Mouse (Mus musculus): Measurements from ENCODE around the gene Bcas2. TPM values are rescaled to one million over a fixed set of nuclear protein-coding genes. Genes with fewer than 3 reads are reported as not detected.
"Not testable (repeated sequence)": the region's sequence is repeated elsewhere in the genome, so short reads cannot be mapped to it uniquely, and the experiment has no call there.

Bcas2 gene
- total RNA-seq, 4 experiments from 2014 or later: 60.2 to 73.7 (median 70.6) TPM

DNA sequence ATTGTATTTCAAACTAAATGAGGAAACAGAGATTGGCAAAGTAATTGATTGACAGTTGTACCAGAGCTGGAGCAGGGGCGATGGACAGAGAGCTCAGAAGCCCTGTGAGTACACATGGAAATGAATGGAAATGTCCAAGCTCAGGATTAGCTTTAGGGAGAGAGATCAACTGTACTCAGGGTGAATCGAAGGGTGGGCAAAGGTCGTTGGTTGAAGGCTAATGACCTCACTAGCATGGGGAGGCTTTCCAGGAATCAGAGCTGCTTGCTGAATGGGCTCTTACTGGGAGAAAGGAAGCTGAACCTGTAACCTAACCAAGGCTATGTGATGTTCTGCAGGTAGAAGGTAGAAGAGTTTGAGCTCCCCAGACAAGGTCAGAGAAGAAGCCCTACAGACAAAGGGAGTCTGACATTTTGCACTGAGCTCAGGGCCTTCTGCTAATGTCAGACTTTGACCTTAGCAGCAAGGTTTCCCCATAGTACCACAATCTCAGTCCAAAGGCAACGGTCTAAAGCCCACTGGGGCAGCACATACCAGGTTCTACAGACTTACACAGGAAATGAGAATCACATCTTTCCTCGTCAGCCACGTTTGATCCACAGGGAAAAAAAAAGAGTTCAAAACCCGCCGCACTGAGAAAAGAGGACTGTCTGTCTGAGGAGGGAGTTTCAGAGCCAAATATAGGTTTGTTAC lies 43.3 kb downstream of the Bcas2 start:
- DNase-seq (ENCODE audit: low spot score in 2 of 2): no peak

GRCm38 (mm10) chr3:103215399-103215798 lies 43.9 kb downstream of the Bcas2 start:
- not testable (repeated sequence) for DNase-seq (ENCODE audit: low spot score in 2 of 2)

- DNase-seq (ENCODE audit: low spot score in 2 of 2): no peak
Observed at GRCm38 (mm10) chr3:103221435-103221834, 50.0 kb downstream of the Bcas2 start.

- no peak for DNase-seq (ENCODE audit: low spot score in 2 of 2)
Observed at GRCm38 (mm10) chr3:103223752-103224151, 52.3 kb downstream of the Bcas2 start.

GRCm38 (mm10) chr3:103224231-103224765 lies 52.8 kb downstream of the Bcas2 start:
- no peak for DNase-seq (ENCODE audit: low spot score in 2 of 2)

DNA sequence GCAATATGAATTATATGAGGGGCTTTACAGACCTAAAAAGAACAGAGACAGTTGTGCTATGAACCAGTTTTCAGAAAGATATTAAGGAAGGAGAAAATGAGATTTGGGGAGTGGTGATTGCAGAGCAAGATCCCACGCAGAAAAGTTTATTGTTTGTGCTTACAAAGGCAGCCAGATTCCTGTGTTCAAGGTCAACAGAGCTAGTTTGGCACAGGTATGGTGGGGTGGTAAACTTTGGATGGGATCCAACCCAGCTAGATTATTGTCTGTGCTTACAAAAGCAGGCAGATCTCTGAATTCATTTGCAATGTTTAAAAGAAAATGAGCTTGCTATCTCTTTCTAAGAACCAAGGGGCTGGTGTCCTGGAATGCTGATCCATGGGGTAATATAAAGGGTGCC lies 56.3 kb downstream of the Bcas2 start:
- DNase-seq (ENCODE audit: low spot score in 2 of 2): no peak

Other genes starting within 250 kb of the Bcas2 start
- gene Sycp1, start 235.6 kb upstream of the Bcas2 start, total RNA-seq (2022): not detected
- not detected for gene Nr1h5, start 207.5 kb upstream of the Bcas2 start, total RNA-seq (2022)
- 10 to 100 TPM; 54.7 to 65.9 (median 59.8) TPM for gene Sike1, start 175.9 kb upstream of the Bcas2 start, total RNA-seq (2022)
- 100 to 1,000 TPM; 242 to 273 (median 261) TPM for gene Csde1, start 151.2 kb upstream of the Bcas2 start, total RNA-seq (2022)
- gene Nras, start 113.4 kb upstream of the Bcas2 start, total RNA-seq (2022): 10 to 100 TPM; 63.7 to 69.1 (median 67.2) TPM
- gene Ampd1, start 97.6 kb upstream of the Bcas2 start, total RNA-seq (2022): under 1 TPM in 2 of 4 experiments, not detected in 2; 0.23 to 0.54 TPM
- gene Dennd2c, start 69.1 kb upstream of the Bcas2 start, total RNA-seq (2022): under 1 TPM; 0.28 to 0.93 (median 0.48) TPM
- 10 to 100 TPM; 46.9 to 57.8 (median 51.7) TPM for gene Trim33, start 107.6 kb downstream of the Bcas2 start, total RNA-seq (2022)

Data from left cerebral cortex, adult 8-10 months (tissue).